Mouse (Mus musculus) c-Kit-positive CD71-positive TER-119-negative erythroid progenitor cells, embryonic 14.5 days (primary cell): Measurements from ENCODE around the gene Ccdc105.

Source experiments
- DNase-seq: peaks from one replicate; pipeline ENCODE4 v3.0.0-alpha.2; 2013; ENCODE audit warnings: low read depth

The Ccdc105 gene

GRCm38 (mm10) chr10:78752452-78753191 is at the start of gene Ccdc105:
Gene Ccdc105, minus strand, starts transcription at chr10:78753065.
- no peak for DNase-seq

GRCm38 (mm10) chr10:78801449-78801848 is 48.6 kb upstream of the Ccdc105 start:
- DNase-seq: no peak

- no peak for DNase-seq
Observed at GRCm38 (mm10) chr10:78790561-78790960, 37.7 kb upstream of the Ccdc105 start.

GRCm38 (mm10) chr10:78787566-78788087 is 34.8 kb upstream of the Ccdc105 start:
- no peak for DNase-seq

- DNase-seq: no peak
Observed at GRCm38 (mm10) chr10:78779981-78780651, 27.3 kb upstream of the Ccdc105 start, which contains the start of gene Slc1a6. Gene Slc1a6, plus strand, starts transcription at chr10:78780496.

- no peak for DNase-seq
Observed at GRCm38 (mm10) chr10:78779527-78779926, 26.7 kb upstream of the Ccdc105 start.

GRCm38 (mm10) chr10:78775830-78776229 is 23.0 kb upstream of the Ccdc105 start:
- DNase-seq: no peak

GRCm38 (mm10) chr10:78765570-78765969 is 12.7 kb upstream of the Ccdc105 start:
- no peak for DNase-seq

GRCm38 (mm10) chr10:78756021-78756420 is 3.2 kb upstream of the Ccdc105 start:
- DNase-seq: peak; percentile 6

GRCm38 (mm10) chr10:78748946-78749345 is 3.9 kb downstream of the Ccdc105 start:
- no peak for DNase-seq

GRCm38 (mm10) chr10:78748161-78748560 is 4.7 kb downstream of the Ccdc105 start:
- DNase-seq: no peak

- no peak for DNase-seq
Observed at GRCm38 (mm10) chr10:78747035-78747721, 5.7 kb downstream of the Ccdc105 start.

GRCm38 (mm10) chr10:78745453-78746232 is 7.2 kb downstream of the Ccdc105 start:
- DNase-seq: no peak

- no peak for DNase-seq
Observed at GRCm38 (mm10) chr10:78743721-78744120, 9.1 kb downstream of the Ccdc105 start.

GRCm38 (mm10) chr10:78739821-78740220 is 13.0 kb downstream of the Ccdc105 start:
- DNase-seq: no peak

- DNase-seq: no peak
Observed at GRCm38 (mm10) chr10:78727876-78728275, 25.0 kb downstream of the Ccdc105 start.

- DNase-seq: no peak
Observed at GRCm38 (mm10) chr10:78727035-78727434, 25.8 kb downstream of the Ccdc105 start.

- DNase-seq: no peak
Observed at GRCm38 (mm10) chr10:78723416-78723815, 29.4 kb downstream of the Ccdc105 start.

- DNase-seq: no peak
Observed at GRCm38 (mm10) chr10:78722654-78723053, 30.2 kb downstream of the Ccdc105 start.

- DNase-seq: no peak
Observed at GRCm38 (mm10) chr10:78722036-78722435, 30.8 kb downstream of the Ccdc105 start.

GRCm38 (mm10) chr10:78718056-78718455 is 34.8 kb downstream of the Ccdc105 start, which contains the start of gene Casp14:
Gene Casp14, minus strand, starts transcription at chr10:78718294.
- no peak for DNase-seq

GRCm38 (mm10) chr10:78716231-78716630 is 36.6 kb downstream of the Ccdc105 start:
- no peak for DNase-seq
